Mouse (Mus musculus) C2C12 (cell line): Measurements from ENCODE around the gene Mamdc4. TPM values are rescaled to one million over a fixed set of nuclear protein-coding genes. Genes with fewer than 3 reads are reported as not detected.

ENCODE experiments used
- H3K27me3 ChIP-seq: one replicate; pipeline ENCODE4 v1.6.1; 2011; ENCODE audit not compliant: control insufficient read depth, insufficient read depth, insufficient read length
- H3K36me3 ChIP-seq: one replicate; pipeline ENCODE4 v1.6.1; 2011; ENCODE audit not compliant: control insufficient read depth, insufficient read depth
- H3K4me3 ChIP-seq: one replicate; pipeline ENCODE4 v1.5.1; 2011; ENCODE audit warnings: mild to moderate bottlenecking, control low read depth; ENCODE audit not compliant: poor library complexity, insufficient read depth, severe bottlenecking
- H3K79me2 ChIP-seq: one replicate; pipeline ENCODE4 v1.6.1; 2011; ENCODE audit not compliant: control insufficient read depth, insufficient read depth
- H3K79me3 ChIP-seq: one replicate; pipeline ENCODE4 v1.6.1; 2011; ENCODE audit warnings: low read depth, control low read depth
- H3ac ChIP-seq: one replicate; pipeline ENCODE3; 2011; ENCODE audit warnings: low read depth; ENCODE audit not compliant: control insufficient read depth, insufficient read length
- CEBPB ChIP-seq: IDR thresholded peaks from one replicate; pipeline ENCODE4 v1.6.1; 2011; ENCODE audit warnings: low read depth, mild to moderate bottlenecking, control low read depth, moderate library complexity
- CTCF ChIP-seq: IDR thresholded peaks from one replicate; pipeline ENCODE4 v1.5.1; 2011; ENCODE audit not compliant: control insufficient read depth, insufficient read depth, insufficient read length
- FOSL1 ChIP-seq: IDR thresholded peaks from one replicate; pipeline ENCODE4 v1.8.0; 2011; ENCODE audit warnings: mild to moderate bottlenecking, low read length; ENCODE audit not compliant: poor library complexity, insufficient read depth, severe bottlenecking
- MAX ChIP-seq: IDR thresholded peaks from one replicate; pipeline ENCODE4 v1.6.1; 2011; ENCODE audit warnings: mild to moderate bottlenecking, control low read depth
- MYOD1 ChIP-seq: IDR thresholded peaks from one replicate; pipeline ENCODE4 v1.6.1; 2011; ENCODE audit warnings: low read depth; ENCODE audit not compliant: control insufficient read depth, insufficient read length
- MYOG ChIP-seq: IDR thresholded peaks from one replicate; pipeline ENCODE4 v1.6.1; 2011; ENCODE audit not compliant: control insufficient read depth, insufficient read length; ENCODE audit errors: extremely low read depth
- USF1 ChIP-seq: IDR thresholded peaks from one replicate; pipeline ENCODE4 v1.6.1; 2011; ENCODE audit warnings: low read depth, mild to moderate bottlenecking, control low read depth, moderate library complexity
- polyA plus RNA-seq: library from polyadenylated mRNA; unstranded; fragments of >200 nt; fragmentation: generic; extraction: Trizol; gene quantifications from one replicate; pipeline ENCODE4 v1.2.1, GENCODE M21; 2012; ENCODE audit warnings: missing spikeins

Mamdc4 gene
- polyA plus RNA-seq, 1 experiment: 5.7 TPM

- H3ac ChIP-seq: no peak overlapping the region
- peaks cover 20% of the 10 kb centered on the region for H3K79me2 ChIP-seq
- peaks cover 6% of the 10 kb centered on the region for H3K36me3 ChIP-seq
- no peak overlapping the region for H3K4me3 ChIP-seq
- no peak for TF ChIP-seq MYOD1
- no peak for TF ChIP-seq MAX
- no peak for TF ChIP-seq CTCF
- no peak for TF ChIP-seq FOSL1
- no peak for TF ChIP-seq CEBPB
- no peak for TF ChIP-seq USF1
- no peak for TF ChIP-seq MYOG
- H3K79me3 ChIP-seq: peaks cover 3% of the 10 kb centered on the region
- H3K27me3 ChIP-seq: no peaks in the 10 kb centered on the region
These were observed 3.4 kb downstream of the Mamdc4 start for GRCm38 (mm10) chr2:25571221-25571620.

DNA sequence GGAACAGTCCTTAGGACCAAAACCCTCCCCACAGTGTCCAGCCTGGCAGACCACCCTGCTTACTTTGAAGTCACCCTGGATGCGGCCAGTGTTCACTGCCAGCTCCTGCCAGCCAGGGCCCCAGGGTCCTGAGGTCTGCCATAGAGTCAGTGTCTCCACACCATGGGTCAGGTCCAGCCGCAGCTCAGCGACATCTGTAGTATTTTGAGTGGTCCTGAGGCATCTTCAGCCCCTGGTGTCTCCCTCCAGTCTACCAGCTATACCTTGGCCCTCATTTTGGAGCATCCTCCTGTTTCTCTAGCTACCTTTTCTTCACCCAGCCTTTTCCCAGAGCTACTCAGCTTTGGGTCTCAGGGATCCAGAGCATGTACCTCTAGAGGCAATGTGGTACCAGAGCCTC is 5.3 kb downstream of the Mamdc4 start:
- Histone ChIP-seq H3K36me3 (peaks cover 18% of the 10 kb centered on the region), H3K4me3 (no peak overlapping the region), H3ac (no peak overlapping the region), H3K79me2 (peaks cover 19% of the 10 kb centered on the region), H3K27me3 (no peaks in the 10 kb centered on the region), H3K79me3 (peaks cover 3% of the 10 kb centered on the region)
- TF ChIP-seq FOSL1 (no peak), USF1 (no peak), CEBPB (no peak), CTCF (no peak), MAX (no peak), MYOG (no peak), MYOD1 (no peak)

DNA sequence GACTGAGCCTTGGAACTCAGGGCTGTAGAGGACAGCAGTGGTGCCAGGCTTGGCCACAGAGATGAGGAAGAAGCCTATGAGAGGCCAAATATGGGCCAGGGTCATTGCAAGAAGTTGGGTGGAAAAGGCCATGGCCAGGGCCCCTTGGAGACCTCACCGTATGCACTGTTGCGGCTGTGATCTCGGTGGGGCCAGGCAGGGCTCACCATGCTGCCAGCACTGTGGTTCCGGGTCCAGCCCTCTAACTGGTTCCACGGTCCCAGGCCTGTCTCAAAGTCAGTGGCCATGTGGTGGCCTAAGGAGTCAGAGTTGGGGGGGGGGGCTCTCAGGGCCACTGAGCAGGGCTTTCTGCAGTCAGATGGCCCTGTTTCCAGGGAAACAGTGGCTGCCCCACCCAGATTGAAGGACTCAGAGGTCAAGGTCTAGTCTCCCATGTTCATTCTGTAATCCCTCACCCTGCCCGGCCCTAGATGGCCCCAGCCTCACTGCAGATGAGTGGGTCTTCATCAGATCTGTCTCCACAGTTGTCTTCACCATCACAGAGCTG is 6.1 kb downstream of the Mamdc4 start:
- TF ChIP-seq USF1 (no peak), CEBPB (no peak), MYOD1 (no peak), FOSL1 (no peak), CTCF (no peak), MAX (no peak), MYOG (no peak)
- Histone ChIP-seq H3K36me3 (peaks cover 26% of the 10 kb centered on the region), H3ac (no peak overlapping the region), H3K27me3 (no peaks in the 10 kb centered on the region), H3K79me2 (peaks cover 11% of the 10 kb centered on the region), H3K79me3 (peaks cover under 1% of the 10 kb centered on the region), H3K4me3 (no peak overlapping the region)

DNA sequence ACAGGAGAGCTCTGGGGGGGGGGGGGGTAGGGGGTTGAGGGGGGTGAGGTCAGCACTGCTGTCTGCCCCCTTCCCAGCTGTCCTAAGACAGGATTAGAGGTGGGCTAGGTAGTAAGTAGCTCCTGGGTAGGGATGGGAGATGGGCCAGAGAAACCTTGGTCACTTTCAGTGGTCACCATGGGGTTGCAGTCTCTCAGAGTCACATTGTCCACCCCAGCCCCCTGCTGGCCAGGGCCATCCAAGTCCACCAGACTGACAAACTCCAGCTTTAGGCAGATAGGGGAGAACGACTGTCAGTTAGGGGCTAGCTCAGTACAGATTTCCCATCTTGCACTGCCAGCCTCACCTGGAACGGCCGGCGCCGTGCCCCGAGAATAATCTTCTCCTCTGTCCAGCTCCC is 8.1 kb downstream of the Mamdc4 start:
- Histone ChIP-seq H3K36me3 (peaks cover 41% of the 10 kb centered on the region), H3K79me3 (no peaks in the 10 kb centered on the region), H3K79me2 (peaks cover 2% of the 10 kb centered on the region), H3K4me3 (no peak overlapping the region), H3ac (no peak overlapping the region), H3K27me3 (no peaks in the 10 kb centered on the region)
- TF ChIP-seq MYOD1 (no peak), CTCF (no peak), MYOG (no peak), CEBPB (no peak), USF1 (no peak), MAX (no peak), FOSL1 (no peak)

DNA sequence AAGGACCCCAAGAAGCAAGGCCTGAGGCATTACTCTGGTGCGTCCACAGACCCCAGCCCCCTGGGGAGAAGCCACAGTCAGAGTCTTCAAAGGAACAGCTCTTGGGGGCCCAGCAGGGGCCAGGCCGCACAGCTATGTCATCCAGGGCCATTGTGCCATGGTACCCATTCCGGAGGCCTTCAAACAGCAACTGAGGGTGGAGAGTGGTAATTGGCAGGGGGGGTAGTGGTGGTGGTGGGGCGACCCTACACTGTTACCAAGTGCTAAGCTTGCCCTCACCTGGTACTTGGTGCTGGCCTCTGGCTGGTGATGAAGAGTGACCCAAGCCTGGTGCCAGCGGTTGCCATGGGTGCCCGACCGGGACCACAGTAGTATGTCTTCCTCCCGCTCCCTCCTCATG is 8.9 kb downstream of the Mamdc4 start:
- TF ChIP-seq CEBPB: no peak
- TF ChIP-seq USF1: no peak
- TF ChIP-seq CTCF: no peak
- Histone ChIP-seq H3K4me3 (no peak overlapping the region), H3K27me3 (no peaks in the 10 kb centered on the region), H3K79me2 (peaks cover 10% of the 10 kb centered on the region), H3K79me3 (no peaks in the 10 kb centered on the region), H3K36me3 (peaks cover 46% of the 10 kb centered on the region), H3ac (no peak overlapping the region)

DNA sequence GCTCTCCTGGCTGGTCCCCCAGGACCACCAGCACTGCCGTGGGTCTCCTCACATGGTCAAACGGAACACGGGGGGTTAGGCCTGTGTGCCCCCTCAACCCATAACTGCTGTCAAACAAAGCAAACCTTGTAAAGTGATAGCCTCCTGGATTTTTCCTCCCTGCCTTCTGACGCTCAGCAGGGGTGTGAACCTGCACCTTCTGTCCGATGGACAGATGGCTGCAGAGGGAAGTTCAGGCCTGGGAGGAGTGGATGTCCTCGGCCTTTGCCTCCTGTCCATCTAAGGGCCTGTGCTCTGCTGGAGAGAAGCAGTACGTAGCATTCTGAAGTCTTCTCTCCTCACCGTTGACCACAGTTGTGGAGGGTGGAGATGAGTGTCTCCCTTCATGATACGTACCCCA is 12.7 kb downstream of the Mamdc4 start:
- Histone ChIP-seq H3K36me3 (peaks cover 61% of the 10 kb centered on the region), H3ac (no peak overlapping the region), H3K4me3 (no peak overlapping the region), H3K27me3 (no peaks in the 10 kb centered on the region), H3K79me3 (peaks cover 25% of the 10 kb centered on the region), H3K79me2 (peaks cover 48% of the 10 kb centered on the region)
- TF ChIP-seq MYOD1 (no peak), MYOG (no peak), FOSL1 (no peak), CTCF (no peak), USF1 (no peak), CEBPB (no peak), MAX (no peak)
